Mouse (Mus musculus): ENCODE data around the gene Zfp433. TPM values are rescaled to one million over a fixed set of nuclear protein-coding genes. Genes with fewer than 3 reads are reported as not detected.

The Zfp433 gene
- 52.7 TPM for polyA plus RNA-seq (2014; fragmentation: Illumina TruSeq; extraction: RNeasy Lipid Tissue Mini Kit (QIAGEN cat#74804))

GRCm38 (mm10) chr10:81704531-81705301 lies at the start of gene Zfp433:
TSS of gene Zfp433 (plus strand) at chr10:81704825.

DNA sequence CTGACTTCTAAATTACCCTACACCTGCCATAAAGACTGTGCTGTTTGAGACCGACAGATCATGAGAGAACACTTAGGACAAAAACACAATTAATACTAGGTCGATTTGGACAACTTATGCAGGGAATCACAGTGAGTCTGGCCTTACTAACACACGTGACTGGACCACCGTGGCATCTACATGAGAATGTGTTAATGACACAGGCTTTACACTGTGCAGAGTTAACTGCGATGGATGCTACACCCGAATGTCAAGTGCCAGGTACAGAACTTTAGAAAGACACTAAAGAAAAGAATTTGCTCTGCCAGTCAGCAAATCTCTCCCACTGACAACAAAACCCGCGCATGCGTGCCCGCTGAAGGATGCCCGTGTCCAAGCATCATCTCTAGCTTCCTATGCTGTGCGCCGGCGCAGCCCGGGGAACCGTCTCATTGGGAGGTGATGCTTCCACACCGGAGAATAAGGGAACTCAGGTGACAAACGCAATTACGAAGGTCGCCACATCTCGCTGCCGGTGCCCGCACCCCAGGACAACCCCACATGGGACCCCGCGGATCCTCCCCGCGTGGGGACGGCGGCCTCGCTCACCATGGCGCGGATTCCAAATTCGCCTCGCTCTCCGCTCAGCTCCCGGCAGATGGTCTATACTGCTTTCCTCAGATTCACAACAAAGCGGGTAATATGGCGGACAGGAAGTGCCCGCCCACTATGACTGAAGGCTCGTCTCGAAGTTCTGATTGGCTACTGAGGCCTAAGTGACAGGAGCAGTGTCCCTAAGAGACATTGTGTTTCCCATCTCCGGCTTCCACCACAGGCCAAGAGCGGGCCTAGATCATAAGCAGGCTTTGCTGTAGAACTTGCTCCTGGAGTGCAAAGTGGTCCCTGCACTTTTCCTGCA lies 66.1 kb downstream of the Zfp433 start, which contains the start of gene Gm3055:
TSS of gene Gm3055 (minus strand) at position 656 of the 898 bp plus-strand sequence.

Other genes starting within 250 kb of the Zfp433 start
- gene Nfic, start 249.2 kb upstream of the Zfp433 start, polyA plus RNA-seq (2014; fragmentation: Illumina TruSeq; extraction: RNeasy Lipid Tissue Mini Kit (QIAGEN cat#74804)) = 14.2 TPM
- not detected for gene Celf5, start 222.1 kb upstream of the Zfp433 start, polyA plus RNA-seq (2014; fragmentation: Illumina TruSeq; extraction: RNeasy Lipid Tissue Mini Kit (QIAGEN cat#74804))
- not detected for gene Ncln, start 208.4 kb upstream of the Zfp433 start, polyA plus RNA-seq (2014; fragmentation: Illumina TruSeq; extraction: RNeasy Lipid Tissue Mini Kit (QIAGEN cat#74804))
- gene S1pr4, start 204.7 kb upstream of the Zfp433 start, polyA plus RNA-seq (2014; fragmentation: Illumina TruSeq; extraction: RNeasy Lipid Tissue Mini Kit (QIAGEN cat#74804)) = not detected
- gene Gna15, start 180.6 kb upstream of the Zfp433 start, polyA plus RNA-seq (2014; fragmentation: Illumina TruSeq; extraction: RNeasy Lipid Tissue Mini Kit (QIAGEN cat#74804)) = not detected
- 1.7 TPM for gene Gna11, start 159.6 kb upstream of the Zfp433 start, polyA plus RNA-seq (2014; fragmentation: Illumina TruSeq; extraction: RNeasy Lipid Tissue Mini Kit (QIAGEN cat#74804))
- 10.1 TPM for gene Aes, start 145.3 kb upstream of the Zfp433 start, polyA plus RNA-seq (2014; fragmentation: Illumina TruSeq; extraction: RNeasy Lipid Tissue Mini Kit (QIAGEN cat#74804))
- 3.3 TPM for gene Tle2, start 130.3 kb upstream of the Zfp433 start, polyA plus RNA-seq (2014; fragmentation: Illumina TruSeq; extraction: RNeasy Lipid Tissue Mini Kit (QIAGEN cat#74804))
- 9.7 TPM for gene Tle6, start 103.8 kb upstream of the Zfp433 start, polyA plus RNA-seq (2014; fragmentation: Illumina TruSeq; extraction: RNeasy Lipid Tissue Mini Kit (QIAGEN cat#74804))
- gene BC025920, start 98.6 kb upstream of the Zfp433 start, polyA plus RNA-seq (2014; fragmentation: Illumina TruSeq; extraction: RNeasy Lipid Tissue Mini Kit (QIAGEN cat#74804)) = 0.77 TPM
- not detected for gene Sirt6, start 77.0 kb upstream of the Zfp433 start, polyA plus RNA-seq (2014; fragmentation: Illumina TruSeq; extraction: RNeasy Lipid Tissue Mini Kit (QIAGEN cat#74804))
- 2.0 TPM for gene Ankrd24, start 76.3 kb upstream of the Zfp433 start, polyA plus RNA-seq (2014; fragmentation: Illumina TruSeq; extraction: RNeasy Lipid Tissue Mini Kit (QIAGEN cat#74804))
- gene Gm10778, start 55.8 kb upstream of the Zfp433 start, polyA plus RNA-seq (2014; fragmentation: Illumina TruSeq; extraction: RNeasy Lipid Tissue Mini Kit (QIAGEN cat#74804)) = 24.8 TPM
- gene Gm3055, start 66.3 kb downstream of the Zfp433 start, polyA plus RNA-seq (2014; fragmentation: Illumina TruSeq; extraction: RNeasy Lipid Tissue Mini Kit (QIAGEN cat#74804)) = 50.3 TPM
- gene Gm4767, start 107.4 kb downstream of the Zfp433 start, polyA plus RNA-seq (2014; fragmentation: Illumina TruSeq; extraction: RNeasy Lipid Tissue Mini Kit (QIAGEN cat#74804)) = 8.1 TPM
- 29.2 TPM for gene Gm32687, start 159.1 kb downstream of the Zfp433 start, polyA plus RNA-seq (2014; fragmentation: Illumina TruSeq; extraction: RNeasy Lipid Tissue Mini Kit (QIAGEN cat#74804))
- gene Zfp781, start 225.7 kb downstream of the Zfp433 start, polyA plus RNA-seq (2014; fragmentation: Illumina TruSeq; extraction: RNeasy Lipid Tissue Mini Kit (QIAGEN cat#74804)) = 18.7 TPM

All from ovary, adult 10 weeks (tissue).